Mouse (Mus musculus): ENCODE measurements around the gene Gnaz.

GRCm38 (mm10) chr10:75021138-75021537 lies 54.2 kb downstream of the Gnaz start:
- TF ChIP-seq CTCF (IDR thresholded peaks at IDR 0.05; ENCODE audit: control insufficient read depth, insufficient read depth, insufficient read length) (peak; percentile 48), USF1 (IDR thresholded peaks at IDR 0.05; ENCODE audit: low read depth) (no peak), MYOG (IDR thresholded peaks at IDR 0.05; ENCODE audit: control insufficient read depth, extremely low read depth, insufficient read length) (no peak), CEBPB (IDR thresholded peaks at IDR 0.05; ENCODE audit: low read depth) (no peak), MAX (IDR thresholded peaks at IDR 0.05) (no peak), MYOD1 (IDR thresholded peaks at IDR 0.05; ENCODE audit: control insufficient read depth, insufficient read length, low read depth) (no peak)
